Mouse (Mus musculus) liver, embryonic 14 days (tissue): ENCODE measurements around the gene Madcam1. TPM values are rescaled to one million over a fixed set of nuclear protein-coding genes. Genes with fewer than 3 reads are reported as not detected.

Experiments
- polyA plus RNA-seq: library from polyadenylated mRNA; depleted of rRNA; stranded (reverse); fragments of >200 nt; gene quantifications from 2 replicates; pipeline ENCODE4 v1.2.3, GENCODE M21; 2012; rRNA removed

The Madcam1 gene
- polyA plus RNA-seq = 0.15 and 0.27 TPM in 2 replicates

DNA sequence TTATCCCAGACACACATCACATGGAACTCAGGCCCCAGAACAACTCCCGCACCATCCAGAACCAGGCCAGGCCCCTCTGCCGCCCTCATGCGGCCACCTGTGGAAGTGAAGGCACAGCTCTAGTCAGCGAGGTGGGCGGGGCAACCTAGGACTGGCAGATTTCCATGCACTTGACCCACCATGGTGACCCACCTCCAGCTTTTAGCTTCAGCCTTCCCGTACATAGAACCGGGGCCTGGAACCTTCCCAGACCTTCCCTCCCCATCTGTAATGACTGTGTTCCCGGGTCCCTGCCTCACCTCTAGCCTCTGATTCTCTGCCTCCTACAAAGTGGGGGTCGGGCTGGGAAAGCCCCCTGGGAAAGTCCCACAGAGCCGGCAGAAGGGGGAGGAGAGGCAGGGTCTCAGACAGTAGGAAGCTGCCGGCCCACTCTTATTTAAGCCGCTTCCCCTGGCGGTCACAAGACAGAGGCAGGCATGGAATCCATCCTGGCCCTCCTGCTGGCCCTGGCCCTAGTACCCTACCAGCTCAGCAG is at the start of gene Madcam1:
Gene Madcam1, plus strand, starts transcription at position 429 of the 535 bp plus-strand sequence.

DNA sequence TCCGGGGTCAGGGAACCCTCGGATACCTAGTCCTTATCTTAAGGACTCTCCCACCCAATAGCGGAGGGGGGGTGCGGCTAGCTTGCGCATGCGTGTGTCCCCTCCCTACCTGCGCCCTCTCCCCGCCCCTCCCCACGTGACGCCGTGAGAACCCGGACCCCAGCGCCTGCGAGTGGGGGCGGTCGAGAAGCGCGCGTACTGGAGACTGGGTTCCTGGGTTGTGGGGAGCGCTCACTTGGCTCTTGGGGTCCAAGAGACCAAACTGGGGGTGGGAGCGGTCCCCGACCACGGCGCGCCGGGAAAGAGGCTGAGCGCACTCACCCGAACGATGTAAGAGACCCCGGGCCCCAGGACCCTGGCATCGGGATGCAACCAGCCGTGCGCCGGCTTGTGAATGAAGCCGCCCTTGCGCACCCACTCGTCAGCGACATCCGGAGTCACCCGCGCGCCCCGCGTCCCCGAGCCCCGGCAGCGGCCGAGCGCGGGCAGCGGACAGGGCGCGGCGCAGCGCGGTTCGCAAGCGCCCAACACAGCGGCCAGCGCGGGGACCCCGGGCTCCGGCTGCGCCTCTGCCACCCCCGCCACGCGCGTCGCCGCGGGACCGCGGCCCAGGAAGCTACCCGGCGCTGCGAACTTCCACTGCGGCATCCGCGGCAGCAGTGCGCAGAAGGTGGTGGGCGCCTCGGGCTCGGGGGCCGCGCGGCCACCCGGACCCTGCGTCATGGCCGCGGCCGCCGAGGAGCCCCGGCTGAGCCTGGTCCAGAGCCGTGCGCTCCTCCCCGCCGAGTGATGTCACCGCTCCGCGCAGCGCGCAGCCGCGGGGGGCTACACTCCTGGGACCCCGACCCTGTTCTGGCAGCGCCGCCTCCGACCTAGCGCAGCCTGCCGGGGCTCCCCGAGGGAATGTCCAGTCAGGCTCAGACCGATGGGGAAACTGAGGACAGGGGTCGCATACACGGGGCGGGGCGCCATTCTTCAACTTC is 26.9 kb upstream of the Madcam1 start, which contains the start of gene Shc2:
Gene Shc2, minus strand, starts transcription at position 791 of the 983 bp plus-strand sequence.

DNA sequence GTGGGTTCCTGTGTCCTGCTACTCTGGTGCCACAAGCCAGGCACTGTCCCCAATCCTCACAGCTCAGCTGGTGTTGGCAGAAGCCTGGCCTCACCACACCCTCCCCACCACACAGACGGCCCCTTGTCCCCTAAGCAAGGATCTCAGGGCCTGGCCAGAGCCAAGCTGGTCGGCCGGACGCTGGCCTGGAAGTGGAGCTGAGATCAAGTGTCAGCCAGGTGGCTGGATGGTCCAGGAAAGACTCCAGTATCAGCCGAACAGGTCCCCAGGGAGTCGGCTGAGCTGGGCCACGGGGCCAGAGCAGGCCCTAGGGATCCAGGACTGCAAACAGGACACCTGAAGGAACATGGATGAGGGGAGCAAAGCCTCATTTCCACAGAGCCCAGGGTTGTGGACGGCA is 18.6 kb upstream of the Madcam1 start, which contains the start of gene Odf3l2:
Gene Odf3l2, minus strand, starts transcription at position 28 of the 400 bp plus-strand sequence.

DNA sequence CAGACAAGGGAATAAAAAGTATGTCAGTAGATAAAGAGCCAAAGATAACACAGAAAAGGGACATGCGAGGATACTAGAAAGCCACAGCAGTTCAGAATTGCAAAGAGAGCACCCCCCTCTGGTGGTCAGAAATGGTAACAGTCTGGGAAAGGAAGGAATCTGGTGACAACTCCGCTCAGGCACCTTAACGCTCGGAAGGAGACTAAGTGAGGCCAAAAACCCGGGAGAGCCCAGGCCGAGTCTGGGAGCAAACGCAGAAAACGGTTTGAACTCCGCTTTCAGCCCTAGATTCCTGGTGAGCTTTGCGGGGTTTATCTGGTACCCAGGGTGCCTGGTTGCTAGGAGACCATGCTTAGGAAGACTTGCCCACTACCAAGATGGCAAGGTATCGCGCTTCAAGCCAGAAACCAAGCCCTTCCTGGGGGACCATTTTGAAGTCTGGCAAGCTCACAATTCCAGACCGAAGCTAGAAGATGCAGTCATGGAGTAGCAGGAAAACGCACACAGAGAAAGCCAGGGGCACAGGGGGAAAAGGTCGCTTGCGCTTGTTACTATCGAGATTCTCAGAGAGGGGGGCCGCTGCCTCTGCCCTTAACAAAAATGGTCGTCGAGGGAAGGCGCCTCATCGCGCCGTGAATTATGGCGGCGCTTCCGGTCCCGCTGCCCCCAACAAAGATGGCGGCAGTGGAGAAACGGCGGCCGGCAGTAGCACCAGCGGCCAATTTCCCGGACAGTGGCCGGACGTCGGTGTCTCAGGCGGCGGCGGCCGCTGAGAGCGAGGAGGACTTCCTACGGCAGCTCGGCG is 4.6 kb downstream of the Madcam1 start, which contains the start of gene Tpgs1:
Gene Tpgs1, plus strand, starts transcription at position 599 of the 805 bp plus-strand sequence.

DNA sequence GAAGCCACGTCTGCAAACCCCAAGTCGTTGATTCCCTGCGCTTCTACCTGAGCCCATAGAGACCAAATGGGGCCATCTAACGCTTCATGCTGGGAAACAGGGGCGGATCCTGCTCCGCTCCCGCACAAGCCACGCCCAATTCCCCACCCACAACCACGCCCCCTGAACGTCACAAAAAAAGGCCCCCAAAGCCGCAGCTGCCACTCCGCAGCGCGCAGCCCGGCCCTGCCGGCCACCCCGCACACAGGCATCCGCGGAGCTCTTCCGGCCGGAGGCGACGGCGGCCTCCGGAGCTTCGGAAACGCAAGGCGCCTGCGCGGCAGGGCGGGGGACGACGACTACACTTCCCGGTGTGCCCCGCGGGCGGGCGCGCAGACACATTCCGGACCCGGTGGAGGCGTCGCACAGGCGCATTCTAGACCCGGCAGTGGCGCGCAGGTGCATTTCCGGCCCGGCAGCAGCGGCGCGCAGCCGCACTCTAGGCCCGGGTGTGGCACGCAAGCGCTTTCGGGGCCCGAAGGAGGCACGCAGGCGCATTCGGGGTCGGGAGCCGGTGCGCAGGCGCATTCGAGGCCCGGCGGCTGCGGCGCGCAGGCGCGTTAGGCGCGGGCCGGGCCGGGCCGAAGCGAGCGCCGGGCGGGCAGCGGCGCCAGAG is 17.4 kb downstream of the Madcam1 start, which contains the start of gene Cdc34:
Gene Cdc34, plus strand, starts transcription at position 605 of the 655 bp plus-strand sequence.

DNA sequence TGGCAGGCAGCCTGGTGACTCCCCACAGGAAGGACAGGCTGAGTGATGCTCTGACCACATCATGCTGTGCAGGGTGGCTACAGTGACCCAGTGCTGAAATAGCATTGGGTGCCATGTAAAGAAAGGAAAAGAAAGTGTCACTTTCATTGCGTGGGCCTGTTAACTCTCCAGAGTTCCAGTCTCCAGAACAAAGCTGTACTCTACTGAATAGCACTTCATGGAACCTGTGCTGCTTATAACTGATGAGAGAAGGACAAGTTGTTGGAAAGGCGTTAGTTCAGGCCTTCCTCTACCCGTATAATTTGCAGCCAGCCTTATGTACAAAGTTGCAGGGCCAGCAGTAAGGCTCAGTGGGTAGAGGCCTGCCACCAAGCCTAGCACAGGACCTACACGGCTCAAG is 24.4 kb downstream of the Madcam1 start, which contains the start of gene Gzmm:
Gene Gzmm, plus strand, starts transcription at position 301 of the 400 bp plus-strand sequence.

DNA sequence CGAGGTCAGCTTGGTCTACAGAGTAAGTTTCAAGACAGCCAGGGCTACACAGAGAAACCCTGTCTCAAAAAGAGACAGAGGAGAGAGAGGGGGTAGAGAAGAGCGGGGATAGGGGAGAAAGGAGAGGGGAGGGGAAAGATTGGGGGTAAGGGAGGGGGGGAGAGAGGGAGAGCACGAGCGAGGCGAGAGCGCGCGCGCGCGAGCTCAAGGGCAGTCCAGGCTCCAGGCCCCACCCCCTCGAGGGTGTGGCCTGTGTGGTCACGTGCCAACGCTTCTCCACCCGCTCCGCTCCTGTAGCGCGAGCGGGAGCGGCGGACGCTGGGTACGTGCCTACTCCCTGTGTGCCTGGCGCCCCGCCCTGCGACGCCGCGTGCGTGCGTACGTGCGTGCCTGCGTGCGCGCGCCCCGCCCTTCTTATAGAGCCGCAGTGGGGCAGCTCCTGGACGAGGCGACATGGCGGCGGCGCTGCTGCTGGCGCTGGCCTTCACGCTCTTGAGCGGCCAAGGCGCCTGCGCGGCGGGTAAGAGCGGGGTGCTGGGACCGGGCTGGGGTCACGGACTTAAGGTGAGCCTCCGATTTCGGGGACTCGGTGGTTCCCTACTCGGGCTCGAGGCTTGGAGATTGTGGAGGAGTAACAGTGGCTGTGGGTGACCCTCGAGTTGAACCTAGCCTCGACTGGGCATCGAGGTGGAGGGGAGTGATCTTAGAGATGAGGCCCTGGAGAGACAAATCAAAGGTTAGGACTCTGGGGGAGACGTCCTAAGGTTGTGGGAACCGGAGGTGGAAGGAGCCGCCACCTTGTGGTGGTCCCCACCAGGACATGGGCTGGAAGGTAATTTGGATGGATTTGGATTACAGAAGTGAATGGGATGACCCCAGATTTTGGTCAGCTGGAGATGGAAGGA is 40.0 kb downstream of the Madcam1 start, which contains the start of gene Bsg:
Gene Bsg, plus strand, starts transcription at position 427 of the 905 bp plus-strand sequence.

DNA sequence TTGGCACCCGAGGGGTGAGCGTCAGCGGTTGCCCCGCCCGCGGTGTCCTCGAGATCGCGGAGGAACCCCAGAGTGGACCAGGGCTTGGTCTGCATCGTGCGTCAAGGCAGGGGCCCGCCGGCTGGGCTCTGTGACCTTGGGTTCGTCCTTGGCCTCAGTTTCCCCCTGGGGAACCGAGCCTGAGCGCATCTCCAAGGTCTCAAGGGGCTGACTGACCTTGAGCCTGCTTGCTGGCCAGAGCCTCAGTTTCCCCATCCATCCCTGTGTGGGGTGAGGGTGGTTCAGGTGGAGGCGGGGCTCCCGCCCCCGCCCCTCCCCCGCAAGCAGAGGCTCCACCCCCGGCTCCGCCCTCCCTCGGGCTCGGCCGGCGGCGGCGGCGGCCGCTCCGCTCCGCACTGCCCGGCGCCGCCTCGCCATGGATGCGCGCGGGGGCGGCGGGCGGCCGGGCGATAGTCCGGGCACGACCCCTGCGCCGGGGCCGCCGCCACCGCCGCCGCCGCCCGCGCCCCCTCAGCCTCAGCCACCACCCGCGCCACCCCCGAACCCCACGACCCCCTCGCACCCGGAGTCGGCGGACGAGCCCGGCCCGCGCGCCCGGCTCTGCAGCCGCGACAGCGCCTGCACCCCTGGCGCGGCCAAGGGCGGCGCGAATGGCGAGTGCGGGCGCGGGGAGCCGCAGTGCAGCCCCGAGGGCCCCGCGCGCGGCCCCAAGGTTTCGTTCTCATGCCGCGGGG is 52.1 kb downstream of the Madcam1 start, which contains the start of gene Hcn2:
Gene Hcn2, plus strand, starts transcription at position 381 of the 734 bp plus-strand sequence.

Other genes starting within 250 kb of the Madcam1 start
- not detected in 2 replicates for gene Vmn2r83, start 195.8 kb upstream of the Madcam1 start, polyA plus RNA-seq
- gene Plpp2, start 130.8 kb upstream of the Madcam1 start, polyA plus RNA-seq = 7.6 and 11.0 TPM in 2 replicates
- 13.2 and 15.8 TPM in 2 replicates for gene Mier2, start 109.4 kb upstream of the Madcam1 start, polyA plus RNA-seq
- not detected in 2 replicates for gene Theg, start 77.2 kb upstream of the Madcam1 start, polyA plus RNA-seq
- 0.02 TPM in 2 replicates for gene C2cd4c, start 50.5 kb upstream of the Madcam1 start, polyA plus RNA-seq
- gene Shc2, start 26.6 kb upstream of the Madcam1 start, polyA plus RNA-seq = 0.12 and 0.34 TPM in 2 replicates
- not detected in 2 replicates for gene Odf3l2, start 18.8 kb upstream of the Madcam1 start, polyA plus RNA-seq
- gene Tpgs1, start 4.8 kb downstream of the Madcam1 start, polyA plus RNA-seq = 13.3 and 13.8 TPM in 2 replicates
- gene Cdc34, start 17.6 kb downstream of the Madcam1 start, polyA plus RNA-seq = 114 and 122 TPM in 2 replicates
- 0.07 and 0.23 TPM in 2 replicates for gene Gzmm, start 24.5 kb downstream of the Madcam1 start, polyA plus RNA-seq
- gene Bsg, start 39.9 kb downstream of the Madcam1 start, polyA plus RNA-seq = 516 and 611 TPM in 2 replicates
- gene Hcn2, start 52.1 kb downstream of the Madcam1 start, polyA plus RNA-seq = 0.07 and 0.08 TPM in 2 replicates
- 15.2 and 16.1 TPM in 2 replicates for gene Polrmt, start 82.0 kb downstream of the Madcam1 start, polyA plus RNA-seq
- not detected in 2 replicates for gene Fgf22, start 90.5 kb downstream of the Madcam1 start, polyA plus RNA-seq
- 40.0 and 46.4 TPM in 2 replicates for gene Rnf126, start 102.4 kb downstream of the Madcam1 start, polyA plus RNA-seq
- gene Fstl3, start 112.7 kb downstream of the Madcam1 start, polyA plus RNA-seq = 0.50 and 0.51 TPM in 2 replicates
- gene Prss57, start 126.4 kb downstream of the Madcam1 start, polyA plus RNA-seq = 1.9 and 3.0 TPM in 2 replicates
- 3.6 and 3.9 TPM in 2 replicates for gene Palm, start 129.0 kb downstream of the Madcam1 start, polyA plus RNA-seq
- gene Misp, start 156.4 kb downstream of the Madcam1 start, polyA plus RNA-seq = 0.16 TPM in 2 replicates
- 117 and 130 TPM in 2 replicates for gene Ptbp1, start 189.9 kb downstream of the Madcam1 start, polyA plus RNA-seq
- 119 and 171 TPM in 2 replicates for gene Prtn3, start 209.9 kb downstream of the Madcam1 start, polyA plus RNA-seq
- gene Plppr3, start 210.1 kb downstream of the Madcam1 start, polyA plus RNA-seq = 6.2 and 6.7 TPM in 2 replicates
- 36.8 and 63.1 TPM in 2 replicates for gene Elane, start 221.7 kb downstream of the Madcam1 start, polyA plus RNA-seq
- 0.03 TPM in 1 of 2 replicates, not detected in the other for gene Cfd, start 226.3 kb downstream of the Madcam1 start, polyA plus RNA-seq
- gene Med16, start 244.4 kb downstream of the Madcam1 start, polyA plus RNA-seq = 11.7 and 12.4 TPM in 2 replicates
- gene Gm26602, start 246.3 kb downstream of the Madcam1 start, polyA plus RNA-seq = not detected in 2 replicates